Mouse (Mus musculus): ENCODE measurements around the gene Lce3c. TPM values are rescaled to one million over a fixed set of nuclear protein-coding genes. Genes with fewer than 3 reads are reported as not detected.

Lce3c gene
- polyA plus RNA-seq, 2 experiments: not detected

GRCm38 (mm10) chr3:92966761-92967160 is 22.5 kb downstream of the Lce3c start, which contains the start of gene Lce3e:
Gene Lce3e (plus strand): TSS chr3:92967061.
- no peak within 1 kb of the TSS for H3K4me3 ChIP-seq (ENCODE audit: insufficient read depth in 1 of 2, low read depth in 2 of 2, low read length in 2 of 2)
- H3K27me3 ChIP-seq (ENCODE audit: control insufficient read depth, insufficient read depth, low read length): no peaks in the 10 kb centered on the region
- H3K9ac ChIP-seq (replicated peaks): no peak within 1 kb of the TSS
- H3K4me1 ChIP-seq (replicated peaks; ENCODE audit: control insufficient read depth in 2 of 2, insufficient read depth in 2 of 2, low read length in 1 of 2): no peaks in the 10 kb centered on the region
- no peaks in the 10 kb centered on the region for H3K9me3 ChIP-seq (ENCODE audit: control insufficient read depth, low read length)
- WGBS (ENCODE audit: insufficient replicate concordance): 76% methylated on average over 2 of the region's 2 CpGs
- H3K27ac ChIP-seq: no peak within 1 kb of the TSS
- no peak for ATAC-seq (ENCODE audit: insufficient read depth)
- H3K4me2 ChIP-seq (ENCODE audit: low read depth): no peak within 1 kb of the TSS
- DNase-seq (ENCODE audit: low read depth in 3 of 3, low spot score in 3 of 3): no peak
- TF ChIP-seq CTCF (IDR thresholded peaks at IDR 0.05; ENCODE audit: low read depth) (no peak), EP300 (IDR thresholded peaks at IDR 0.05; ENCODE audit: low read depth) (no peak)
- H3K36me3 ChIP-seq (replicated peaks; ENCODE audit: control insufficient read depth, insufficient read depth, low read depth): no peaks in the 10 kb centered on the region

- Histone ChIP-seq H3K27me3 (ENCODE audit: control insufficient read depth, insufficient read depth, low read length) (no peaks in the 10 kb centered on the region), H3K36me3 (replicated peaks; ENCODE audit: control insufficient read depth, insufficient read depth, low read depth) (no peaks in the 10 kb centered on the region), H3K9me3 (ENCODE audit: control insufficient read depth, low read length) (no peaks in the 10 kb centered on the region), H3K4me1 (replicated peaks; ENCODE audit: control insufficient read depth in 2 of 2, insufficient read depth in 2 of 2, low read length in 1 of 2) (no peaks in the 10 kb centered on the region), H3K4me3 (ENCODE audit: insufficient read depth in 1 of 2, low read depth in 2 of 2, low read length in 2 of 2) (no peak overlapping the region), H3K9ac (replicated peaks) (no peak overlapping the region), H3K27ac (no peak overlapping the region), H3K4me2 (ENCODE audit: low read depth) (no peak overlapping the region)
- TF ChIP-seq EP300 (IDR thresholded peaks at IDR 0.05; ENCODE audit: low read depth) (no peak), CTCF (IDR thresholded peaks at IDR 0.05; ENCODE audit: low read depth) (no peak)
- 53% methylated on average over 2 of the region's 2 CpGs for WGBS (ENCODE audit: insufficient replicate concordance)
- DNase-seq (ENCODE audit: low read depth in 3 of 3, low spot score in 3 of 3) (no peak), ATAC-seq (ENCODE audit: insufficient read depth) (no peak)
Measured at GRCm38 (mm10) chr3:92978484-92978883, 34.2 kb downstream of the Lce3c start.

GRCm38 (mm10) chr3:92991926-92992325 is 47.6 kb downstream of the Lce3c start, which contains the start of gene Lce3f:
Gene Lce3f (plus strand): TSS chr3:92992226.
- H3K4me3 ChIP-seq (ENCODE audit: insufficient read depth in 1 of 2, low read depth in 2 of 2, low read length in 2 of 2): no peak within 1 kb of the TSS
- DNase-seq (ENCODE audit: low read depth in 3 of 3, low spot score in 3 of 3) (no peak), ATAC-seq (ENCODE audit: insufficient read depth) (no peak)
- no peak within 1 kb of the TSS for H3K27ac ChIP-seq
- no peak within 1 kb of the TSS for H3K4me2 ChIP-seq (ENCODE audit: low read depth)
- H3K4me1 ChIP-seq (replicated peaks; ENCODE audit: control insufficient read depth in 2 of 2, insufficient read depth in 2 of 2, low read length in 1 of 2): no peaks in the 10 kb centered on the region
- H3K9me3 ChIP-seq (ENCODE audit: control insufficient read depth, low read length): no peaks in the 10 kb centered on the region
- H3K36me3 ChIP-seq (replicated peaks; ENCODE audit: control insufficient read depth, insufficient read depth, low read depth): no peaks in the 10 kb centered on the region
- H3K9ac ChIP-seq (replicated peaks): no peak within 1 kb of the TSS
- H3K27me3 ChIP-seq (ENCODE audit: control insufficient read depth, insufficient read depth, low read length): no peaks in the 10 kb centered on the region
- TF ChIP-seq EP300 (IDR thresholded peaks at IDR 0.05; ENCODE audit: low read depth): no peak
- no peak for TF ChIP-seq CTCF (IDR thresholded peaks at IDR 0.05; ENCODE audit: low read depth)

Other genes with a start within 250 kb of the Lce3c start
- gene Lce1e, start 235.4 kb upstream of the Lce3c start, polyA plus RNA-seq (2012; rRNA removed): not detected in 2 replicates
- gene Lce1e, start 235.4 kb upstream of the Lce3c start, polyA plus RNA-seq (2014; fragmentation: Nextera tagmentation; extraction: Ambion mirVana): not detected in 2 replicates
- not detected in 2 replicates for gene Lce1f, start 224.1 kb upstream of the Lce3c start, polyA plus RNA-seq (2012; rRNA removed)
- not detected in 2 replicates for gene Lce1f, start 224.1 kb upstream of the Lce3c start, polyA plus RNA-seq (2014; fragmentation: Nextera tagmentation; extraction: Ambion mirVana)
- not detected in 2 replicates for gene Gm38119, start 205.4 kb upstream of the Lce3c start, polyA plus RNA-seq (2012; rRNA removed)
- not detected in 2 replicates for gene Gm38119, start 205.4 kb upstream of the Lce3c start, polyA plus RNA-seq (2014; fragmentation: Nextera tagmentation; extraction: Ambion mirVana)
- not detected in 2 replicates for gene Lce1g, start 192.1 kb upstream of the Lce3c start, polyA plus RNA-seq (2012; rRNA removed)
- gene Lce1g, start 192.1 kb upstream of the Lce3c start, polyA plus RNA-seq (2014; fragmentation: Nextera tagmentation; extraction: Ambion mirVana): not detected in 2 replicates
- gene Lce1h, start 179.4 kb upstream of the Lce3c start, polyA plus RNA-seq (2012; rRNA removed): not detected in 2 replicates
- not detected in 2 replicates for gene Lce1h, start 179.4 kb upstream of the Lce3c start, polyA plus RNA-seq (2014; fragmentation: Nextera tagmentation; extraction: Ambion mirVana)
- not detected in 2 replicates for gene Lce1i, start 165.6 kb upstream of the Lce3c start, polyA plus RNA-seq (2012; rRNA removed)
- gene Lce1i, start 165.6 kb upstream of the Lce3c start, polyA plus RNA-seq (2014; fragmentation: Nextera tagmentation; extraction: Ambion mirVana): not detected in 2 replicates
- gene Lce1j, start 154.0 kb upstream of the Lce3c start, polyA plus RNA-seq (2012; rRNA removed): not detected in 2 replicates
- gene Lce1j, start 154.0 kb upstream of the Lce3c start, polyA plus RNA-seq (2014; fragmentation: Nextera tagmentation; extraction: Ambion mirVana): not detected in 2 replicates
- gene Lce1k, start 136.6 kb upstream of the Lce3c start, polyA plus RNA-seq (2012; rRNA removed): not detected in 2 replicates
- gene Lce1k, start 136.6 kb upstream of the Lce3c start, polyA plus RNA-seq (2014; fragmentation: Nextera tagmentation; extraction: Ambion mirVana): not detected in 2 replicates
- not detected in 2 replicates for gene Kprp, start 117.2 kb upstream of the Lce3c start, polyA plus RNA-seq (2012; rRNA removed)
- not detected in 2 replicates for gene Kprp, start 117.2 kb upstream of the Lce3c start, polyA plus RNA-seq (2014; fragmentation: Nextera tagmentation; extraction: Ambion mirVana)
- gene Lce1l, start 93.2 kb upstream of the Lce3c start, polyA plus RNA-seq (2012; rRNA removed): not detected in 2 replicates
- gene Lce1l, start 93.2 kb upstream of the Lce3c start, polyA plus RNA-seq (2014; fragmentation: Nextera tagmentation; extraction: Ambion mirVana): not detected in 2 replicates
- not detected in 2 replicates for gene 2310050C09Rik, start 74.3 kb upstream of the Lce3c start, polyA plus RNA-seq (2012; rRNA removed)
- not detected in 2 replicates for gene 2310050C09Rik, start 74.3 kb upstream of the Lce3c start, polyA plus RNA-seq (2014; fragmentation: Nextera tagmentation; extraction: Ambion mirVana)
- gene Lce3a, start 18.3 kb upstream of the Lce3c start, polyA plus RNA-seq (2012; rRNA removed): not detected in 2 replicates
- gene Lce3a, start 18.3 kb upstream of the Lce3c start, polyA plus RNA-seq (2014; fragmentation: Nextera tagmentation; extraction: Ambion mirVana): not detected in 2 replicates
- gene Lce3b, start 11.5 kb upstream of the Lce3c start, polyA plus RNA-seq (2012; rRNA removed): not detected in 2 replicates
- not detected in 2 replicates for gene Lce3b, start 11.5 kb upstream of the Lce3c start, polyA plus RNA-seq (2014; fragmentation: Nextera tagmentation; extraction: Ambion mirVana)
- not detected in 2 replicates for gene Lce3d, start 12.9 kb downstream of the Lce3c start, polyA plus RNA-seq (2012; rRNA removed)
- gene Lce3d, start 12.9 kb downstream of the Lce3c start, polyA plus RNA-seq (2014; fragmentation: Nextera tagmentation; extraction: Ambion mirVana): not detected in 2 replicates
- gene Lce3e, start 22.6 kb downstream of the Lce3c start, polyA plus RNA-seq (2012; rRNA removed): not detected in 2 replicates
- not detected in 2 replicates for gene Lce3e, start 22.6 kb downstream of the Lce3c start, polyA plus RNA-seq (2014; fragmentation: Nextera tagmentation; extraction: Ambion mirVana)
- not detected in 2 replicates for gene Lce3f, start 47.7 kb downstream of the Lce3c start, polyA plus RNA-seq (2012; rRNA removed)
- not detected in 2 replicates for gene Lce3f, start 47.7 kb downstream of the Lce3c start, polyA plus RNA-seq (2014; fragmentation: Nextera tagmentation; extraction: Ambion mirVana)
- not detected in 2 replicates for gene Crct1, start 71.2 kb downstream of the Lce3c start, polyA plus RNA-seq (2012; rRNA removed)
- not detected in 2 replicates for gene Crct1, start 71.2 kb downstream of the Lce3c start, polyA plus RNA-seq (2014; fragmentation: Nextera tagmentation; extraction: Ambion mirVana)
- not detected in 2 replicates for gene Lce1m, start 74.6 kb downstream of the Lce3c start, polyA plus RNA-seq (2012; rRNA removed)
- not detected in 2 replicates for gene Lce1m, start 74.6 kb downstream of the Lce3c start, polyA plus RNA-seq (2014; fragmentation: Nextera tagmentation; extraction: Ambion mirVana)
- gene Gm4858, start 124.3 kb downstream of the Lce3c start, polyA plus RNA-seq (2012; rRNA removed): not detected in 2 replicates
- gene Gm4858, start 124.3 kb downstream of the Lce3c start, polyA plus RNA-seq (2014; fragmentation: Nextera tagmentation; extraction: Ambion mirVana): not detected in 2 replicates
- not detected in 2 replicates for gene Crnn, start 200.3 kb downstream of the Lce3c start, polyA plus RNA-seq (2012; rRNA removed)
- not detected in 2 replicates for gene Crnn, start 200.3 kb downstream of the Lce3c start, polyA plus RNA-seq (2014; fragmentation: Nextera tagmentation; extraction: Ambion mirVana)

Data from liver, embryonic 14.5 days (tissue).